Mouse (Mus musculus) testis, adult 2 months (tissue): ENCODE results near the gene Sema3a. TPM values are rescaled to one million over a fixed set of nuclear protein-coding genes. Genes with fewer than 3 reads are reported as not detected.

Experiments
- H3K27ac ChIP-seq: fragments of 200-500 bp; 2 replicates; pipeline ENCODE4 v1.5.1; 2012; ENCODE audit warnings: low read depth, low read length; ENCODE audit not compliant: control insufficient read depth, insufficient read depth
- H3K27me3 ChIP-seq: fragments of 200-500 bp; 2 replicates; pipeline ENCODE4 v1.6.1; 2012; ENCODE audit warnings: mild to moderate bottlenecking, low read length, moderate library complexity; ENCODE audit not compliant: control insufficient read depth, insufficient read depth
- H3K36me3 ChIP-seq: fragments of 200-500 bp; 2 replicates; pipeline ENCODE4 v1.6.1; 2012; ENCODE audit warnings: mild to moderate bottlenecking, low read length; ENCODE audit not compliant: control insufficient read depth, insufficient read depth
- H3K4me1 ChIP-seq: fragments of 200-500 bp; 2 replicates; pipeline ENCODE4 v1.6.1; 2012; ENCODE audit warnings: low read length; ENCODE audit not compliant: control insufficient read depth, insufficient read depth
- H3K4me3 ChIP-seq: fragments of 200-500 bp; 2 replicates; pipeline ENCODE4 v1.5.1; 2012; ENCODE audit warnings: low read depth, mild to moderate bottlenecking, low read length, moderate library complexity, mixed read lengths; ENCODE audit not compliant: control insufficient read depth
- CTCF ChIP-seq: fragments of 200-500 bp; IDR thresholded peaks from 2 replicates; pipeline ENCODE4 v1.5.1; 2012; ENCODE audit warnings: low read depth, mild to moderate bottlenecking, inconsistent platforms, low read length, moderate library complexity; ENCODE audit not compliant: control insufficient read depth, insufficient read depth, insufficient replicate concordance
- POLR2A ChIP-seq: fragments of 200-500 bp; IDR thresholded peaks from 2 replicates; pipeline ENCODE4 v1.6.1; 2012; ENCODE audit warnings: low read depth, mild to moderate bottlenecking, inconsistent platforms, low read length, moderate library complexity; ENCODE audit not compliant: control insufficient read depth
- polyA plus RNA-seq: library from polyadenylated mRNA; depleted of rRNA; stranded (reverse); fragments of >200 nt; gene quantifications from 2 replicates; pipeline ENCODE4 v1.2.3, GENCODE M21; 2012

Sema3a gene
- polyA plus RNA-seq, 1 experiment, result 0.10 TPM

DNA sequence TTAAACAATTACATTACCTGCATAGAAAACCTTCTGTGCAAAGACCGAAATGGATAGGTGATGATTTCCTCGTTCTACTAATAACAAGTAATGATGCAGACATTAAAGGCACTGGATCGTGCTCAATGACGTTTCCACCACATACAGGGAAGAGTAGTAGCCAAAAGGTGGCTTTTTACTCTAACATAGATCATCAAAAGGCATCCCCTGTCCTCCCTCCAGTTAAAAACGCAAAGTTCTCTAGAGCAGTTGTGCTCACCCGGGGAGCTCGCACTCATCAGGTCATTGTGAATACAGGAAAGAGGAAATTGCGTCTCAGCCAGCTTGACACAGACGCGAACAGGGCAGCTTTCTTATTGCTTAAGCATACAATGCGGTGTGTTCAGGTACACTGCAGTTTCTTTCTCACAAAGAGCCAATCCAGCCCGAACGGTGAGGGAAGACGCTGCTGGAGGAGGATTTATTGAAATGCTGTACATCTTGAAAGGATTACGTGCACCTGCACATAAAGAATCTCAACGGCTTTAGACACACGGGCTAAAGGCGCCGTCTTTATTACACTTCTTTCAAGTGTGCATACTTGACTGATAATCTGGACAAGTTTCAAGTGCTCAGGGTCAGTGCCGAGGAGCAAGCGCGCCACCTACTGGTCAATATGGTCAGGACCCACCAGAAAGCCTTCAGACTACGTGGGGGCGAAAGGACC is 503.5 kb downstream of the Sema3a start:
- H3K27me3 ChIP-seq, result no peaks in the 10 kb centered on the region
- H3K36me3 ChIP-seq, result no peaks in the 10 kb centered on the region
- peaks cover 2% of the 10 kb centered on the region; the same call in 1 of the 2 replicates for H3K4me1 ChIP-seq
- peak overlapping the region; percentile 17 for H3K4me3 ChIP-seq
- TF ChIP-seq CTCF (peak; percentile 87; the same call in 1 of the 2 replicates), POLR2A (no peak)
- no peak overlapping the region for H3K27ac ChIP-seq

DNA sequence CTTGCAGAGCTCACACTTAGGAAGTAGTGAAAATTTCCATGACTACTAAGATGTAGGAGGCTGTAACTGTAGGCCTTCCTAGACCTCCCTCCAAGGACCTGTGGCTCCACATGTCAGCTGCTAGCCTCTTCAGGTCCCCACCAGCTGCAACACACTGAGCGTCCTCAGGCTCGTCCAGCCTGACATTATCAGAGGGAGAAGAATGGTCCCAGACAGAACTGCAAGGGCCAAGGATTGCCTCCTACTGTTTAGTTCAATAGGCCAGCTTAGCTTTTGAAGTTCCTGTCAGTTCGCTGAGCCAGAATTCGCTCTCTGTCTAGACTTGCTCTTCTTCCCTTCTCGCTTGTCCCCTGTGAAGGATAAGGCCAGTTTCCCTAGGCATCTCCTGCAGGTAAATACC is 504.7 kb downstream of the Sema3a start:
- no peaks in the 10 kb centered on the region for H3K36me3 ChIP-seq
- H3K4me3 ChIP-seq, result no peak overlapping the region
- H3K4me1 ChIP-seq, result peaks cover 2% of the 10 kb centered on the region; the same call in 1 of the 2 replicates
- no peak overlapping the region for H3K27ac ChIP-seq
- no peaks in the 10 kb centered on the region for H3K27me3 ChIP-seq
- TF ChIP-seq POLR2A, result no peak

DNA sequence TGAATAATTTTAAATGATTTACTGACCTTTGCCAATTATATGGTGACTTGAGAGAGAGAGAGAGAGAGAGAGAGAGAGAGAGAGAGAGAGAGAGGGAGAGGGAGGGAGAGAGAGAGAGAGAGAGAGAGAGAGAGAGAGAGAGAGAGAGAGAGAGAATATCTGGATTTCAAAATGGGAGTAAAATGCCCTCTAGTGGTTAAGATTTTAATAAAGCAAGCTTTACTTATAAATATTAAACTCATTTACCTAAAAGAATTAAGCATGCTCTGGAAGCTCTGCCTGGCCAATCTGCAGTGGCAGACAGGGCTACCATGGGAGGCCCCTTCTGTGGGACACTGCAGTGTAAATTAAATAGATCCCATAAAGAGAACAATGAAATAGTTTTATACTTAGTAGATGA is 505.5 kb downstream of the Sema3a start:
- Histone ChIP-seq H3K4me1 (peaks cover 2% of the 10 kb centered on the region; the same call in 1 of the 2 replicates), H3K4me3 (no peak overlapping the region), H3K27ac (no peak overlapping the region), H3K36me3 (no peaks in the 10 kb centered on the region), H3K27me3 (no peaks in the 10 kb centered on the region)
- TF ChIP-seq CTCF (no peak), POLR2A (no peak)

GRCm38 (mm10) chr5:13636237-13636636 is 511.0 kb downstream of the Sema3a start:
- Histone ChIP-seq H3K4me3 (no peak overlapping the region), H3K27me3 (no peaks in the 10 kb centered on the region), H3K4me1 (no peaks in the 10 kb centered on the region), H3K27ac (no peak overlapping the region), H3K36me3 (no peaks in the 10 kb centered on the region)
- TF ChIP-seq POLR2A (no peak), CTCF (no peak)
